Mouse (Mus musculus) c-Kit-positive CD71-positive TER-119-negative erythroid progenitor cells, embryonic 14.5 days (primary cell): ENCODE results near the gene Tns1.

ENCODE experiments used
- DNase-seq: peaks from one replicate; pipeline ENCODE4 v3.0.0-alpha.2; 2013; ENCODE audit warnings: low read depth

Tns1 gene

DNA sequence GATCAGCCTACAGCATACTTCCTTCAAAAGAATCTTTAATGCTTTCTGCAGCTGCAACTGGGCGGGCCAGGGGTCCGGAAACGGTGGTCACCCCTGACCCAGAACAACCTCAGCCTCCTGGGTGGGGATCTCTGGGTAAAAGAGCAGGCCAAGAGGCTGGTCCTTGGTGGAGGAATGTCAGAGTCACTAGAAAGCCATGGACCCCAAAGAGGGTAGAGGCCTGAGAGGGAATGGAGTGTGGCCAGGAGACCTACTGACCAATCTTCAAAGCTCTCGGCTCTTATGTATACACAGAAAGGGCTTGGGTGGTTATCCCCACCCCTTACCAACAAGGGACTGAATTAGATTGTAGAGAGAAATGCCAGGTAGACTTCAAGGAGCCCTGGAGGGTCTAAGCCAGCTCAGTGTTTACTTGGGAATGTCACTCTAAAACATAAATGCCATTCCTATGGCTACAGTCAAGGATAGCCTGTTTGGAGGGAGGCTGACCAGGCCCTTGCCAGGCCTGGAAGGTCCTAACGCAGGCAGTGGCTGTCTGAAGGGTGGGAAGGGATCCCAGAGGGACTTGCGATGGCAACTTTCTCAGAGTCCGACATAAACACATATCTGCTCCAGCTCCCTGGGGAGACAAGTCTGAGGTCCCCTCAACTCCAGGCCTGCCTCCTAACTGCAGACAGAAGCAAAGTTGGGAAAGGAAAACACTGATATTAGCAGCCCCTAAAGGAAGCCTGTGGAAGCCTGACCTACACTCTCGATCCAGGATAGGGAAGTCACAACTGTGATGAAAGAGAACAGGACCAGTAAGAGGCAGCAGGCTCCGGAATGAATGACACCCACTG, 92.3 kb downstream of the Tns1 start:
- no peak for DNase-seq

DNA sequence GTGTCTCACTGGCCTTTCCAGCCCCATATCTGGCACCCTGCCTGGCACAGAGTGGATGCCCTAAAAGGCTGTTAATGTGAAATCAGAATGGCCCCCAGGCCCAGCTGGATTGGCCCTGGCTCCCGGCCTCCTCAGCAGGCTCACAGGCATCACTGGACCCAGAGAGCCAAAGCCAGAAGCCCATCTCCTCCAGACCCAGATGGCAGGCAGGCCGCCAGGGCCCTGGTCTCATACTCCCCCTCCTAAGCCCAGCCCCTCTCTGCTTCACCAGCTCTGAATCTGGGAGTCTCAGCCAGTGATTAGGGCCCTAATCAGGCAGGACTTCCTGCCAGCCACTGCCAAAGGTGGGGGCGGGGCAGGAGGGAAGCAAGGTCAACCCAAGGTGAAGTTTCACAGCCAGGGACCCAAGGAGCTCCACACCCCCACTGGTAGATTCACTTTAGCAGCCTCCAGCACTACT, 93.3 kb downstream of the Tns1 start:
- no peak for DNase-seq

DNA sequence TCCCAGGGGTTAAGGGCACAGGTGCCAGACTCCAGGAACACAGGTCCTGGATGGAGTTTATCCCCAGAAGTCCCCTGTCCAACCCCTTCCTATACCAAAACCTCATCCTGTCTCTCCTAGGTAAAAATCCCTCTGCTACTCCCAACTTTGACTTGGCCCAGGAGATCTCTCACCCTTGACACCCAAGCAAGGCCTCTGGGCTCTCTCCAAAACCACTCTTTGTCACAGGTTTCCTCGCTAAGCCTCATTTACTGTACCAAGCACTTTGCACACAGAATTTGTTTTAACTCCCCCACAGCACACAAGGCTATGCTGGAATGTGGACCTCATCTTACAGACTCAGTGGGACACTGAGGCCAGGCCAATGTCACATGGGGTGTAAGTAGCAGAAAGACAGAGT, 94.0 kb downstream of the Tns1 start:
- no peak for DNase-seq

DNA sequence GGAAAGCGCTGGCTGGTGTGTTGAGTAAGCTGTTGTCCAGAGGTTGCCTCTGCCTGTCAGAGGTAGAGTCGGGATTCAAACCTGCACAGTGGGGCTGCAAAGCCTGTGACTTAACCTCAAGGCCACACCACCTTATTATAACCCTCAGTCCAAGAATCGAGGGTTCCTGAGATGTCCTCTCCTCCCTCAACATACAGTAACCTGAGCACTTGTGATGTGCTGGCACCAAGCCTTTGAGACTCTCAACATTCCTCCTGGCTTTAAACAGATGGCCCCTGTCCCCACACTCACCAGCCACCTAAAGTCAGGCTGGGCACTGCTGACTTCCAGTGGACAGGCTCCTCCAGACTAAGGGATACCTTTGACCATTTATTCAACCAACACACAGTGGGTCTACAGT, 94.6 kb downstream of the Tns1 start:
- DNase-seq: no peak

DNA sequence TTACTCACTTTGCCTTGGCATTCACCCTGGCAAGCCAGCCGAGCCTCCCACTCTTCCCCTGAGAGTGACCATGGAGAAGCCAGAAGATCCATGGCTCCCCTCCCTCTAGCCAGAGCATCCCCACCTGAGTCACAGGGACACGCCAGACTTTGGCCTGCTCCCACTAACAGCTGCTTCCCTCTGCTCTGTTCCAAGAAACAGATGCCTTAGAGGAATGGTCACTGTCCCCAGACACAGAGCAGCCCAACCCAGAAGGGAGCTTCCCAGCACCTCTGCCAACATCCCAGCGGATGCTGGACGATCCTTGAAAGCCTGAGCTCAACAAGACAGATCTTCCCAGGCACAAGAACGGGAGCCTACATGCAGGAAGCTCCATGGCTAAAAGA, 95.4 kb downstream of the Tns1 start:
- DNase-seq: no peak

DNA sequence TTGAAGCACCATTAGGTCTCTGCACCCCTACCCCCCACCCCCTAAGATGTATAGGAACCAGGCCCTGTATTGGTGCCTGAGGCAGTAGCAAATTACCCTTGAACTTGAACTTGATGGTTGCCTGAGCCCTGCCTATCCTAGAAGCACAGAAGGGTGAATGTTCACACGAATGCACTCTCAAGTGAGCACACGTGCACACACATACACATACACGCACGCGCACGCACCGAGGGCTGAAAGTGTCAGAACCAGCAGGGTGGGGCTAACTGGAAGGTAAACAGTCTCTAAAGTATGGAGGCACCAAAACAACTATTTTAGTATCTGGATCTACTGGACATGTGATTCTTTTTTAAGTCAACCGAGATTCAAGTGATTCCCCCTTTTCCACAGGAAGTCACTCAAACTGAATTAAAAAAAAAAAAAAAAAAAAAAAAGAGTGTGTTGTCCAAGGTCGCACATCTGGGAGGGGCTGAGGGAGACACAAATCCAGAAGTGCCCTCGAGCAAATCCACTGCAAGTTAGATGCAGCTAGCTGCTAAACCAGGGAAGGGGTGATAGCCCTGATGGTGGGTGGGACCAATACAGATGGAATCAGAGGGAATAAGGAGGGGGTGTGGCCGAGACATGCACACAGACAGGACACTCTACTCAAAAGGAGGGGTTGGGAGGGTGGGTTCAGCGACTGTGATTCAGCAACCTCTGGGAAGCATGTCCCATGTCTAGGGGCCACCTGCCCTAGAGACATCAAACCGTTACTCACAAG, 96.0 kb downstream of the Tns1 start:
- no peak for DNase-seq

DNA sequence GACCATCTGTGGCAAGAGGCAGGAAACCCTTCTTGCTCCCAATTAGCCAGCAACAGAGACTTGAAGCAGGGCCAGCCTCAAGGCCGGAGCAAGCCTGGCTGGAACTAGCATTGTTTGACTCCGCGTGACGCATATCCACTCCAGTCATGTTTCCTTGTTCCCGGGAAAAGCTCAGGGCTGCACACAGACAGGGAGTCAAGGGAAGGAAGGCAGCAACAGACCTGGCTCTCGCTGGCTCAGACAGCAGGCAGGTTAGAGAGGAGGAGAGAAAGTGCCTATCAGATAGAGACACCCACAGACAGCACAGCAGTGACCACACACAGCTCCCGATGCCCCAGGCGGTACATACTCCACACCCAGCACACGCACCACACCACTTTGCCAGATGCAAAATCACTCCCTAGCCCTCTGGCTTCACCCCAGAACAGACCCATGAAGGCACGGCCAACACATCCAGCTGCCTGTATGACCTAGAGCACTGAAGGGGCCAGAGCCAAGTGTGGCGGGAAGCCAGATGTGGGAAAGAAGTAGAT, 96.6 kb downstream of the Tns1 start:
- DNase-seq: no peak

DNA sequence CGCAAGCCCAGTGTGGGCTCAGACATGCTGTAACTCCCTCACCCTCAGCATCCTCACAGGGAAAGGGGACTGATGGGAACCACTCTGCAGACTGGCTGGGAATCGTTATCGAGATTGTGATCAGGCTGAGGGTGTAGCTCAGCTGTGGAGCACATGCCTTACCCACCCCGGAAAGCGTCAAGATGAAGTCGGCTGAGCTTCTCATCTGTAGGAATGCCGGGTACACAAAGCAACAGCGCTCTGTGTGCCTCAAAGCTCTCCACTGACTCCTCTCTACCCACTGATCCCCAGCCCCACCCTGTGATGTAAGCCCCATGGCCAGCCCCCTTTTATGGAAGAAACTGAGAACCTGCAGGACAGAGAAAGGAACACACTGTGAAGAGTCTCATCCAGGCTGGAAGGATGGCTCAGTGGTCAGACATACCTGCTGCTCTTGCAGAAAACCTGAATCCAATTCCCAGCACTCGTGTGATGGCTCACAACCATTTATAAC, 97.5 kb downstream of the Tns1 start:
- DNase-seq: no peak

DNA sequence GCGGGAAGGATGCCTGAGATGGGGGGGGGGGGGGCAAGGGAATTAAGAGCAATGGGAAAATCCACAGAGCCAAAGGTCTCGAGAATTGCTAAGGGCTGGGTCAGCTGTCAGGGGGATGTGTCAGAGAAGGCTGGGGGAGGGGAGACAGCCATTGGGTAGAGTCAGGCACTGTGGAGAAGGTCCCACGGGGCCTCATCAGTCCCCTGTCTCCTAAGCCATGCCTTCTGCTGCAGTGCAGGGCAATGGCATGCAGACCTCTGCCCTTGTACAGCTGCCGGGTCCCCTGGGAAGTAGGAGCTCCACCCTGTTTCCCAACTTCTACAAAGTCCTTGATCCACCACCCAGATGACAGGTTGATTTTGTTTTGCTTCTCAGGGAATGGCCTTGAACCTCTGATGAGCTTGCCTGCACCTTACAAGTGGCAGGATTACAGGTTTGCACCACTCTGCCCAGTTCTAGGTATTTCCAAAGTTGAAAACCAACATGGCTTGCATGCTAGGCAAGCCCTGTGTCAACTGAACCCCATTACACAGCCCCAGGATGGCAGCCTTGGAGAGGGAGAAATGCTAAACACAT, 98.5 kb downstream of the Tns1 start:
- no peak for DNase-seq

DNA sequence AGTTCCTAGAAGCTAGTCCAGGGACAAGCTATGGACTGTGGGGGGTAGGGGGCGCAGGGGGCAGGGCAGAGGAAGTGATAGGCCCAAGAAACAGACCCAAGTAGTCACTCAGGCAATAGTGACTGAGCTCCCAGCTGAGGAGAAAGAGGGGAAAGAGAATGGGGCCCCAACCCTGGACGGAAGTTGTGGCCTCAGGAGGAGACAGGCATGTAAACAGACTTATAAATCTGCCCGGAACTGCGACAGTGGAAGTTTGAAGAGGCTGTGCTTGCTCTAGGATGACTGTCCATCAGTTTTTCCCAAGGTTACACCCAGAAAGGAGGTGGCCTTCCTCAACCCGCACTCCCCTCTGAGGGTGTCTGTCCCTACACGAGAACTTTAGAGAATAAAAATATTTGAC, 99.0 kb downstream of the Tns1 start:
- DNase-seq: no peak

DNA sequence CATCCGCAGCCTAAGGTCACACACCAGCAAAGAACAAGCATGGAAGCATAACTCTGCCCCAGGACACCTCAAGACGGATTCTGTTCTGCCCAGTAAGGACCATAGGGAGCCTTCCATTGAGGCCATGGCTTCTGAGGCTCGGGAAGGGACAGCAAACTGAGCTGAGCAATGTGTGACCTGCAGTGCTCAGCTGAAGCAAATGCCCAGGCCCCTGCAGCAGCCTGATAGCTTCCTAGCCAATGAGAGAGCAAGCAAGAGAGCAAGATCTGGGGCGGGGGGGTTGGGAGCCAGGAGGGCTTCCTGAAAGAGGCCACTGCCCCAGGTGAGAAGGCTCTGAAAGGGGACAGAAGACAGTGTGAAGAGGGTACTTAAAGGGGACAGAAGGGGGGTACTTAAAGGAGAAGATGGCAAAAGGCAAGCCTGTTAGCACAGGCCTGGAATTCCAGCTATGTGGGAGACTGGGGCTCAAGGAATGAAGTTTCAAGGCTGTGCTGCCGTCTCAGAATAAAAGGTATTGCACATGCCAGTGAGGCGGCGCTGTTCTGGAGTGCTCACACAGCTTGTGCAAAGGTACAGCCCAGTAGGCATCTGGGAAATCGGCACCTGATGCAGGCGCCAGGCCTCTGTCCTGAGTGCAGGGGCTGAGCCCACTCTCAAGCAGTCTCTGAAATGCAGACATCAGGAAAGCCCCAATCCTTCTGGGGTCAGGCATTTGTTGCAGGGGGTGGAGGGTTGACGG, 99.6 kb downstream of the Tns1 start:
- no peak for DNase-seq

DNA sequence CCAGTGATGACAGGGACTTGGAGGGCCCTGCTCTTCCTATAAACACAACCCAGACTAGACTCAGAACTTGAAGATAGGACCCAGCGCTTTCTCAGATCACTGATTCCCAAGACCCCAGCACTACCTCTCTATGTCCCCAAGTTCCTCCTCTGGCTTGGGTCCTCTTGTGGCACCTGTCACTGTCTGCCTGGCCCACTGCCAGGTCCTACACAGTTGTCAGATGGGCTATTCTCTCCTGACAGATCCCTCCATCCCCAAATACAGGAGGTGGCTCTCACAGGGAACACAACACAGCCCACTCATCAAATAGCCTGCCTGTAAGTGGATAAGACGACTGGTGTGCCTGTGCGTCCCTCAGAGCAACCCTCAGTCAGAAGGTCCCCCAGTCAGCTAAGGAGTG, 101.3 kb downstream of the Tns1 start:
- DNase-seq: no peak

DNA sequence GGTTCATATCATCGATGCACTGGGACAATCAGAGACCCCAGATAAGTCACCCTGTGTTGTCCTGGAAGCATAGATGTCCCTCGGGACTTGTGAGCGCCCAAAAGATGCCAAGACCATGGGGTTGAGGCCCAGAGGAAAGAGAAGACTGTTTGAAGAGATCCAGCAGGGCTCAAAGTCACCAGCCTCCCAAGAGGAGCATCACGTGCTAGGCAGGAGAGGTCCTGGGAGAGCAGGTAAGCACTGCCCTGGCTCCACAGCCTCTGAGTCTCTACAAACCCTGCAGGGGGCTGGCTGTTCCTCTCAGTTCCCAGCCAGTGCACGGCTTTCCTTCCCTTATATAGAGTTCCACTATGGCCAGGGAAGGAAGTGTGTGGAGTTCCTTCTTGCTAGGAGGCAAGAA, 101.7 kb downstream of the Tns1 start:
- no peak for DNase-seq

DNA sequence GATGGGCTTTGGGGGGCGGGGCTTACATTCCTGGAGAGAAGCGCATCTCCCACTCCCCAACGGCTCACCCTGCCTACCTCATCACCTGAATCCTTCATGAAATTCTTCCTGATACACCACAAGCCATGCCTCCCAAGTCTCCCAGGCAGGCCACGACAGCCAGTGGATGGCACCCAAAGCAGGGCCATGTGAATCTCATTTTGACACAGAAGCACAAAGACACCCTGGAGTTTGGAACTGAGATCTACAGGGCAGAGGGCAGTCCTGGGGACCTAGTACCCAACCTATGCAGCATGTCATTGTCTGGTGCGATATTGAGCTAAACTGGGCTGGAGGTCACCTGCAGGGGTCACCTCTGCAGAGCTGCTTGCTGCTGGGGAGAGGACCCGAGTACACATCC, 104.0 kb downstream of the Tns1 start:
- DNase-seq: no peak

DNA sequence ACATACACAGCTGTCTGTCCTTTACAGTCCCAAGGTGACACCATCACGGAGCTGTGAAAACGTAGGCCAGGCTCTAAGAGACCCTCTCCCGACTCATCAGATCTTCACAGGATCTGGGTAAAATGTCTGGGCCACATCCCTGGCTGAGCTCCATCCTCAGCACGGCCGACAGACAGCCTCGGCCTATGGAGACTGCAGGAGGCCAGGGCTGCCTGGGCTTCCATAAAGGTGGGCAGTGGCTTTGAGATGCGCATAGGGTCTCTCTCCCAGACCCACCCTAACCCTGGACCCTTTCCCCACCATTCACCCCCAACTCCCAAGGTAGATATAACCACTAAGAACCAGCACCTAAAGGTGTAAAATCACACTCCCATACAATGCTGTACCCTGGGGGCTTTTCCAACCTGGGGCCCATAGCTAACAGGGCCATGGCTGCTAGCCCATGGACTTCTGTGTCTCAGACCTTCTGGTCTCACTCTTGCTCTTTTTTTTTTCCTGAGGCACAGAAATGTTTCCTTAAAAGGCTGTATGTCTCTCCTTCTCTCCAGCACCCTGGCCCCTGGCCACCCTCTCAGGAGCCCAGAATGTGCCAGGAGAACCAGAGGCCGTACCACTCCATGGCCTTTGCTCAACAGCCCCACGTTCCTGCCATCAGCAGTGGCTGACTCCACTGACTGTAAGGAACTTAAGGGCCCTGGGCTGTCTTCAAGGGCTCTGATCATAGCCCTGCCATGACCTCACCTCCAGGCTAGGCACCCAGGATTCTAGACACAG, 106.7 kb downstream of the Tns1 start:
- no peak for DNase-seq

DNA sequence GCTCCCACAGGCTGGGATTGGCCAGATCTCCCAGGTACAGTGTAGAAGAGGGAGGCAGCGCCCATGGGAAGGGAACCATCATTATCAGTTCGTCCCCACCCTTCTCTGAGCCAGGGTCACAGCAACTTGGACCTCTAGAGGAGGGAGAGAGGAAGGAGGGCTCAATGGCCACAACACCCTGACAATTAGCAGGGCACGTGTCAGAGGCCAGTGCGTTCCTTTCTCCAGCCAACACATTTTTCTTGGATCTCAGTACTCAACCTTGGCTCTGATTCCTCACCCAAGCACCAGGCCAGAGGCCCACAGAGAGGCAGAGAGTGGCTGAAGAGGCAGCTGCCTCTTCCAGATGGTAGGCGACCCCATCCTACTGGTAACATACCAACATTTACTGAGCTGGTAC, 107.6 kb downstream of the Tns1 start:
- no peak for DNase-seq

DNA sequence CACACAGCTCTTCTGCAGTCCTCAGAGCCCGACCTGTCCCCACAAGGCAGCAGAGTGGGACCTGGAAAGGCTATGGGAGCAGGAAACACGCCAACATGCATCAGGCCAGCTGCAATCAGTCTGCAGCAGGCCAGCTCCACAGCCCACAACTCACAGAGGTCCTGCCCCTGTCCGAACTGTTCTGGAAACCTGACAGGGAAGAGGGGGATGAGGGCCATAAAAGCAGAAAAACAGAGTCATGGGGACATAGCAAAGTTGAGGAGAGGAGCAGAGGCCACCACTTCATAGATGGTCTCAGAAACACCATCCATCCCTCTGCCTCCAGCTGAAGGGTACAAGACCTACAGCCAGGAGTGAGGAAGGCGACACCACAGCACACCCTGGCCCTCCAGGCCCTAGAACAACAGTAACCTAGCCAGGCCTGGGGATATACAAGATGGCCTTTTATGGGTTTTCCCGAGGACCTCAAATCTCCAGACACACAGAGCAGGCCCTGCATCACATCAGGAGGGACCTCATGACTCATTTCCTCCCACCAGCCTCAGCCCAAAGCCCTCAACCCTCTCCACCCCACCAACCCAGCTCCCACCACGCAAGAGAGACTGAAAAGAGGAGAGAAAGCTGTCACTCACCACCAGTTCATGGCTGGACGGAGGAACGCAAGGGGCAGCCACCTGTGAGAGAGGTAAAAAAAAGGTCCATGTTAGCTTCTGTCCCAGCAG, 108.6 kb downstream of the Tns1 start:
- DNase-seq: no peak

DNA sequence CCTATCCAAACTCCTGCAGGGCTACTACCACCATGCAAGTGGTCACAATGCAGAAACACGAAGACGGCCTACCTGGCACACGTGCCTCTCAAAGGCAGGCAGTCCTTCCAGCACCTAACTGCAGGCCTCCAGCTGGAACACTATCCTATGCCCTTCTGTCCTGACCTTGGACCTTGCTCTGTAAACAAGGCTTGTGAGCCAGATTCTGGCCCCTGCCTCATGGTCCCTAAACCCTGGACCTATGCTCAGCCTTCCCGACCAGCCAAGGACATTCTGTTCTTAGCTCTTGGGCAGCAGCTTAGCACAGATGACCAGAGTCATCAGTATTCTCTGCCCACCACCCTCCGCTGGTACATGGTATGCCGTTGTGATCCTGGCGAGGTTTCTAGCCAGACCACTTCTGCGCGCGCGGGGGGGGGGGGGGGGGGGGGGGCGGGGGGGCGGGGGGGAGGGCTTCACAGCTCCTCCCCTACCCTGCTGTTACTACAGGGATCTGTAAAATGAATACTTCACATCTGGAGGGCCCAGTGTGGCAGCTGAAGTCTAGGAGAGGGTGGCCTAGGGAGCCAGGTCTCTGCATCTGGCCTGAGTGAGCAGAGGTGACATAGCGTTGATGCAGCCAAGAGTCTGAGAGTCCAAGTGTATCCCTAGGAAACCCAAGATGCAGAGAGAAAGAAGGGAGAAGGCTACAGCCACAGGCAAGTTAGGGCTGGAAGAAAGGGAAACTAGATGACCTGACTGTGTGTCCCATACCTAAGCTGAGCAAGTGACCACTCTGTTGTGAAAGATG, 109.5 kb downstream of the Tns1 start:
- DNase-seq: no peak

DNA sequence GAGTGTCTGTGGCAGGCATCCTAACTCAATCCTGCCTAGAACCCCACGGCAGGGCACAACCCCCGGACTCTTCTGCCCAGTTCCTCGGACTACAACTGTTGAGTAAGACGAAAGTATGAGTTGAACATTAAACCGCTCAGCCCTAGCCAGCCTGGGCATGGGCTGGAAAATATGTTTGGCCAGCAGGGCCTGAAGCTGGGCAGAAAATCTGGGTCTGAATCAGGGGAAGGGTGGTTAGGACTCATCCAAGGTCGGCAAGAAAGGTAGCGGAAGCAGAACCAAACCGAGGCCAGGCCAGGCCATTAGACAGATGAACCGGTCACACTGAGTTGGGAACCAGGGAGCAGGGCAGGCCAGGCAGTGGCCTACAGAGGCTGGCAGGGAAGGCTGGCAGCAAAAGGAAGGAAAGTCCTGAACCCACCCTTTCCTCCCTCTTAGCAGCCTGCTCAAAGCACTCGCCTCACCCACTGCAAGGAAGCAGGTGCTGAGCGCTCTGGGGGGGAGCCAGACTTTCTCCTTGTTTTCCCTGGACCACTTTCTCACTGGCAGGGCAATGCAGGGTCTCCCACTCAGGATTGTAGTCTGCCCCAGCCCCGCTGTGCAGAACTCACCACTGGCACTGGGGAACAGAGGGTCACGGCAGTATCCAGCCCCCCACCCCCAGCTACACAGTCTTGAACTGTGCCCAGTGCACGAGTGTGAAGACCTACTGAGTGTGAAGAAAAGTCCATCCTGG, 110.8 kb downstream of the Tns1 start:
- no peak for DNase-seq
